ENCODE assay signal across 24 mouse cellular contexts in the genomic region with DNA sequence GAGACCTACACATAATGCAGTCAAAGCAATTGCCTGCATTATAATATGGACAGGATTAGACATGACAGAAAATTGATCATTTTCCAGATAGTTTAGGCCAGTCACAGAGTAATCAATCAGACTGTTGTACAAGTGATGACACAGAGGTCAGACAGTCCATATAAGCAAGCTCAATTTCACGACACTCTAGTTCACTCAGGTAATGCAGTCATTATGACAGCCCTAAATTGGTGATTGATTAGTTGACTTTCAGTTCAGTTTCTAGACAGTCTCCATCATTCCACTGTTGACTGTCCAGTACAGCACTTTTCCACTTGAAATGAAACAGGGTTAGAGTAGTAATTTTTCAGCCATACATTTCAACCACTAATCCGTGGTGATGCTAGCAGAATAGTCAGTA.
"Had no signal": no experiment of that assay in that cellular context is flagged by ENCODE, and none has a peak within 500 bp of the region (broad histone marks: within the 10 kb centered on the region; RNA-seq: fewer than 3 reads in every experiment).

No protein-coding gene starts in this region.

- H3K4me2 ChIP-seq: heart, embryonic 11.5 days; heart, embryonic 13.5 days; heart, embryonic 15.5 days; hindbrain, embryonic 15.5 days; kidney, embryonic 15.5 days; limb, embryonic 13.5 days; limb, embryonic 15.5 days; liver, embryonic 12.5 days had no signal

- H3K4me1 ChIP-seq: heart, embryonic 13.5 days; heart, embryonic 15.5 days; hindbrain, embryonic 15.5 days; kidney, embryonic 15.5 days; limb, embryonic 13.5 days; limb, embryonic 15.5 days; liver, embryonic 12.5 days had no signal

- H3K27me3 ChIP-seq: heart, embryonic 13.5 days; heart, embryonic 15.5 days; hindbrain, embryonic 15.5 days; kidney, embryonic 15.5 days; limb, embryonic 13.5 days; limb, embryonic 15.5 days; liver, embryonic 12.5 days had no signal

- H3K9me3 ChIP-seq: heart, embryonic 13.5 days; heart, embryonic 15.5 days; hindbrain, embryonic 15.5 days; kidney, embryonic 15.5 days; limb, embryonic 13.5 days; limb, embryonic 15.5 days; liver, embryonic 12.5 days had no signal

- H3K9ac ChIP-seq: heart, embryonic 13.5 days; heart, embryonic 15.5 days; hindbrain, embryonic 15.5 days; kidney, embryonic 15.5 days; limb, embryonic 13.5 days; limb, embryonic 15.5 days; liver, embryonic 12.5 days had no signal

- DNase-seq: gastrocnemius, postnatal 14 days; gastrocnemius, postnatal 36 days; heart, adult 11 months; heart, adult 2 months; heart, postnatal 14 days; heart, postnatal 36 days; kidney, adult 11 months; kidney, adult 2 months; kidney, adult 9 months; kidney, postnatal 14 days; kidney, postnatal 36 days; layer of hippocampus, adult 9-11 months; layer of hippocampus, postnatal 36 days; left cerebral cortex, postnatal 4 days had no signal

- H3K4me3 ChIP-seq: heart, adult 2 months; heart, embryonic 13.5 days; heart, embryonic 15.5 days; hindbrain, embryonic 15.5 days; kidney, embryonic 15.5 days; limb, embryonic 13.5 days; limb, embryonic 15.5 days; liver, embryonic 12.5 days had no signal

- ATAC-seq: intestine, embryonic 16.5 days; liver, embryonic 12.5 days had no signal

- H3K27ac ChIP-seq: heart, adult 2 months; heart, embryonic 13.5 days; heart, embryonic 15.5 days; hindbrain, embryonic 15.5 days; kidney, embryonic 15.5 days; kidney, postnatal 0 days; limb, embryonic 13.5 days; limb, embryonic 15.5 days; liver, embryonic 12.5 days had no signal

- H3K36me3 ChIP-seq: heart, embryonic 13.5 days; heart, embryonic 15.5 days; hindbrain, embryonic 15.5 days; kidney, embryonic 15.5 days; limb, embryonic 13.5 days; limb, embryonic 15.5 days; liver, embryonic 12.5 days had no signal
